In the genomic region with DNA sequence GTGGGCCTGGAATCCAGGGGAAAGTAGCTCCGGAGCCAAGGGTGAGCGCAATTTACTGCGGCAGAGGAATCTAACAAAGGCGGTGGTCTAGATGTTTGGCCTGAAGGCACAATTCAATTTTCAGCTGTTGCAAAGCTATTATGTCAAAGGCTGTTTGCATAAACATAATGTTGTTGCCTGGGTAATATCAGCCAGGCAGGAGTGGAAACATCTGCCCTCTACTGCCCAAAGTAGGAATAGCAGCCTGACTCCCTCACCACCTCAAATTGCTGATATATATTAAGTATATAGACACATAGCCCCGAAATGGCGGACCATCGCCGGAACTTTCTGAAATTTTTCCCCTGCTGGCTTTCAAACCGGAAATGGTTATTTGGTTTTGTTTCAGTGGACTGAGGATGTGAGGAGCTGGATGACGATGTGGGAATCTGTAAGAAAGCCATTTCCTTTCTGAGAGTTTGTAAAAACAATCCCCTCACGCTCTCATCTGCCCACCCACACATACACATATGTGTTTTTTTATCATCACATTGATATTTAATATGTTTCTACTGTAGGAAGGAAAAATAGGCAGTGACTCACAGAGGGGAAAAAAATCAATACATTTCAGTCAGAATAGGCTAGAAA, we compare ENCODE assay signal across 8 mouse cellular contexts.
DNase-seq lines count a peak whose midpoint lies in the region; TF ChIP-seq lines count a peak whose summit lies in the region.

No protein-coding gene starts in this region.

- TF ChIP-seq POLR2A in cerebellum, adult 2 months (IDR thresholded peaks at IDR 0.05; ENCODE audit: borderline replicate concordance, insufficient read depth, low read length), result no peak

- no peaks in the 10 kb centered on the region for H3K9me3 ChIP-seq in hindbrain, embryonic 10.5 days

- H3K27me3 ChIP-seq in cerebellum, adult 2 months (ENCODE audit: control insufficient read depth, insufficient read depth, low read length), result no peaks in the 10 kb centered on the region
- H3K27me3 ChIP-seq in hindbrain, embryonic 10.5 days (ENCODE audit: insufficient read depth, poor library complexity, severe bottlenecking), result no peaks in the 10 kb centered on the region

- no peaks in the 10 kb centered on the region for H3K4me1 ChIP-seq in cerebellum, adult 2 months (ENCODE audit: control insufficient read depth, insufficient read depth, low read length)
- H3K4me1 ChIP-seq in hindbrain, embryonic 10.5 days (replicated peaks), result no peaks in the 10 kb centered on the region; the same call in 1 of the 2 replicates

- no peak overlapping the region for H3K27ac ChIP-seq in cerebellum, adult 2 months (ENCODE audit: insufficient read depth, low read length)
- no peak overlapping the region for H3K27ac ChIP-seq in hindbrain, embryonic 10.5 days

- no peak overlapping the region for H3K4me3 ChIP-seq in cerebellum, adult 2 months (replicated peaks; ENCODE audit: insufficient read depth, low read depth, low read length)
- H3K4me3 ChIP-seq in hindbrain, embryonic 10.5 days, result no peak overlapping the region

- no peaks in the 10 kb centered on the region for H3K36me3 ChIP-seq in hindbrain, embryonic 10.5 days

- peak; percentile 73 for TF ChIP-seq CTCF in cerebellum, adult 2 months (IDR thresholded peaks at IDR 0.05; ENCODE audit: borderline replicate concordance, insufficient read depth, low read depth, low read length)

- WGBS in cerebellum, adult 2 months, result 37% methylated on average over 11 of the region's 11 CpGs
- 61% methylated on average over 11 of the region's 11 CpGs for WGBS in hindbrain, embryonic 10.5 days

- DNase-seq in Muller cell, postnatal 12 days (ENCODE audit: inconsistent ontology term), result peak; percentile 59
- peak; percentile 38 to 66 for DNase-seq in cerebellum, adult 2 months
- DNase-seq in frontal cortex, adult 2 months (ENCODE audit: extremely low spot score in 1 of 2, low spot score in 1 of 2), result peak; percentile 23 to 85
- peak; percentile 78 for DNase-seq in hindbrain, embryonic 10.5 days (ENCODE audit: low spot score)
- peak; percentile 72 to 76 for DNase-seq in layer of hippocampus, postnatal 14 days (ENCODE audit: low spot score in 2 of 2)
- peak; percentile 78 for DNase-seq in lung, postnatal 36 days
- DNase-seq in right cerebral cortex, adult 2 months (ENCODE audit: low spot score in 2 of 2), result peak; percentile 81 to 87
- DNase-seq in urinary bladder, postnatal 36 days (ENCODE audit: low spot score in 2 of 2), result peak; percentile 51 to 56
